Mouse (Mus musculus) monocyte, adult 5-6 weeks (primary cell): Measurements from ENCODE around the gene Pard3. TPM values are rescaled to one million over a fixed set of nuclear protein-coding genes. Genes with fewer than 3 reads are reported as not detected.
"Not testable (repeated sequence)": the region's sequence is repeated elsewhere in the genome, so short reads cannot be mapped to it uniquely, and the experiment has no call there.

Experiments used
- ATAC-seq: fragments of 153-309, 156-312 bp; replicated peaks from 2 replicates; pipeline ENCODE4 v1.8.0; 2017; ENCODE audit warnings: mild to moderate bottlenecking; ENCODE audit not compliant: low TSS enrichment, insufficient number of reproducible peaks, severe bottlenecking, poor library complexity, low FRiP score
- total RNA-seq: library from RNA; stranded (forward); fragments of 200-1000, 200-491, 200-594 nt; gene quantifications from 3 replicates; pipeline ENCODE4 v1.2.3, GENCODE M21; 2017

Pard3 gene
- total RNA-seq, 1 experiment from 2014 or later = not detected

GRCm38 (mm10) chr8:127164326-127165280, 100.9 kb downstream of the Pard3 start:
- no peak for ATAC-seq

GRCm38 (mm10) chr8:127168496-127168895, 104.8 kb downstream of the Pard3 start:
- ATAC-seq = no peak

GRCm38 (mm10) chr8:127169361-127169760, 105.7 kb downstream of the Pard3 start:
- no peak for ATAC-seq

GRCm38 (mm10) chr8:127170372-127170771, 106.7 kb downstream of the Pard3 start:
- not testable (repeated sequence) for ATAC-seq

- ATAC-seq = no peak
These were observed 107.2 kb downstream of the Pard3 start for GRCm38 (mm10) chr8:127170930-127171329.

GRCm38 (mm10) chr8:127173483-127173882, 109.8 kb downstream of the Pard3 start:
- no peak for ATAC-seq

GRCm38 (mm10) chr8:127174411-127174810, 110.7 kb downstream of the Pard3 start:
- ATAC-seq = no peak

- no peak for ATAC-seq
These were observed 111.6 kb downstream of the Pard3 start for GRCm38 (mm10) chr8:127175160-127175836.

GRCm38 (mm10) chr8:127178634-127179033, 114.9 kb downstream of the Pard3 start:
- no peak for ATAC-seq

GRCm38 (mm10) chr8:127181246-127181645, 117.6 kb downstream of the Pard3 start:
- ATAC-seq = no peak

GRCm38 (mm10) chr8:127182065-127182464, 118.4 kb downstream of the Pard3 start:
- ATAC-seq = no peak

GRCm38 (mm10) chr8:127183533-127183932, 119.8 kb downstream of the Pard3 start:
- no peak for ATAC-seq

- ATAC-seq = no peak
These were observed 120.3 kb downstream of the Pard3 start for GRCm38 (mm10) chr8:127184025-127184424.

- ATAC-seq = no peak
These were observed 122.2 kb downstream of the Pard3 start for GRCm38 (mm10) chr8:127185897-127186296.

- no peak for ATAC-seq
These were observed 125.0 kb downstream of the Pard3 start for GRCm38 (mm10) chr8:127188671-127189070.

GRCm38 (mm10) chr8:127190350-127190749, 126.7 kb downstream of the Pard3 start:
- ATAC-seq = no peak

GRCm38 (mm10) chr8:127191387-127191786, 127.7 kb downstream of the Pard3 start:
- ATAC-seq = no peak

GRCm38 (mm10) chr8:127191824-127192223, 128.1 kb downstream of the Pard3 start:
- ATAC-seq = no peak

- ATAC-seq = no peak
These were observed 128.6 kb downstream of the Pard3 start for GRCm38 (mm10) chr8:127192331-127192730.

- ATAC-seq = no peak
These were observed 129.7 kb downstream of the Pard3 start for GRCm38 (mm10) chr8:127193375-127193774.
